Mouse (Mus musculus) limb, embryonic 11.5 days (tissue): ENCODE data around the gene Cyb561d1. TPM values are rescaled to one million over a fixed set of nuclear protein-coding genes. Genes with fewer than 3 reads are reported as not detected.

ENCODE experiments used
- ATAC-seq: fragments of 200-750 bp; cut with Nextera tagmentation; 2 replicates; pipeline ENCODE4 v1.8.0; 2017; ENCODE audit warnings: low read depth; ENCODE audit not compliant: insufficient number of reproducible peaks, low FRiP score, low TSS enrichment
- DNase-seq: peaks from one replicate; pipeline ENCODE4 v3.0.0-alpha.2; 2015; ENCODE audit warnings: low spot score
- H3K27ac ChIP-seq: fragments of 300-500 bp; sonication (generic); replicated peaks from 2 replicates; pipeline ENCODE4 v1.5.1; 2014; ENCODE audit warnings: low read depth, mild to moderate bottlenecking, low read length
- H3K27me3 ChIP-seq: fragments of 300-500 bp; sonication (generic); 2 replicates; pipeline ENCODE4 v1.6.1; 2014; ENCODE audit warnings: mild to moderate bottlenecking, low read length, mixed read lengths; ENCODE audit not compliant: control insufficient read depth, insufficient read depth
- H3K36me3 ChIP-seq: fragments of 300-500 bp; sonication (generic); 2 replicates; pipeline ENCODE4 v1.6.1; 2014; ENCODE audit warnings: mild to moderate bottlenecking, low read length, moderate library complexity, mixed read lengths; ENCODE audit not compliant: control insufficient read depth, insufficient read depth
- H3K4me1 ChIP-seq: fragments of 300-500 bp; sonication (generic); 2 replicates; pipeline ENCODE4 v1.6.1; 2014; ENCODE audit warnings: low read length, mixed read lengths; ENCODE audit not compliant: control insufficient read depth, insufficient read depth
- H3K4me2 ChIP-seq: fragments of 300-500 bp; sonication (generic); 2 replicates; pipeline ENCODE4 v1.6.1; 2014; ENCODE audit warnings: low read depth, mild to moderate bottlenecking, moderate library complexity; ENCODE audit not compliant: severe bottlenecking
- H3K4me3 ChIP-seq: fragments of 300-500 bp; sonication (generic); 2 replicates; pipeline ENCODE4 v1.5.1; 2014; ENCODE audit warnings: low read depth, low read length
- H3K9ac ChIP-seq: fragments of 300-500 bp; sonication (generic); 2 replicates; pipeline ENCODE4 v1.6.1; 2014; ENCODE audit warnings: mild to moderate bottlenecking, low read length
- H3K9me3 ChIP-seq: fragments of 300-500 bp; sonication (generic); 2 replicates; pipeline ENCODE4 v1.6.1; 2016; ENCODE audit warnings: low read length; ENCODE audit not compliant: control insufficient read depth
- WGBS: fragments of 180-500 bp; shearing (Covaris S2); extraction: QIAGEN DNeasy Blood & Tissue Kit; methylation state at CpG from one replicate; pipeline ENCODE4 v1.1.7; 2014; 5-methylcytosine and 5-hydroxymethylcytosine counted together
- polyA plus RNA-seq: library from polyadenylated mRNA; unstranded; fragments of >200 nt; fragmentation: Nextera tagmentation; extraction: Ambion mirVana; gene quantifications from 2 replicates; pipeline ENCODE4 v1.2.1, GENCODE M21; 2014

Gene Cyb561d1
- polyA plus RNA-seq, 1 experiment from 2014 or later = 1.1 TPM

GRCm38 (mm10) chr3:108167499-108167898 lies 33.5 kb downstream of the Cyb561d1 start:
- Histone ChIP-seq H3K27me3 (no peaks in the 10 kb centered on the region), H3K4me1 (peaks cover 39% of the 10 kb centered on the region), H3K4me2 (no peak overlapping the region; the same call in 1 of the 2 replicates), H3K9ac (peak overlapping the region; percentile 40), H3K4me3 (no peak overlapping the region), H3K36me3 (no peaks in the 10 kb centered on the region), H3K9me3 (no peaks in the 10 kb centered on the region), H3K27ac (peak overlapping the region; percentile 84)
- DNase-seq = peak; percentile 52
- 24% methylated on average over 14 of the region's 14 CpGs for WGBS
- no peak for ATAC-seq

GRCm38 (mm10) chr3:108166486-108167211 lies 34.4 kb downstream of the Cyb561d1 start:
- no peak overlapping the region for H3K4me2 ChIP-seq
- no peak overlapping the region for H3K9ac ChIP-seq
- H3K27me3 ChIP-seq = no peaks in the 10 kb centered on the region
- peaks cover 39% of the 10 kb centered on the region for H3K4me1 ChIP-seq
- no peaks in the 10 kb centered on the region for H3K36me3 ChIP-seq
- DNase-seq (peak; percentile 90), ATAC-seq (peak; percentile 82)
- peak overlapping the region; percentile 84 for H3K27ac ChIP-seq
- H3K9me3 ChIP-seq = no peaks in the 10 kb centered on the region
- WGBS = 2% methylated on average over 9 of the region's 11 CpGs
- no peak overlapping the region for H3K4me3 ChIP-seq

- H3K9ac ChIP-seq = no peak overlapping the region; the same call in 1 of the 2 replicates
- H3K27ac ChIP-seq = peak overlapping the region; percentile 84
- H3K4me2 ChIP-seq = peak overlapping the region; percentile 29
- H3K36me3 ChIP-seq = no peaks in the 10 kb centered on the region
- peaks cover 39% of the 10 kb centered on the region for H3K4me1 ChIP-seq
- no peaks in the 10 kb centered on the region for H3K27me3 ChIP-seq
- DNase-seq = no peak
- H3K4me3 ChIP-seq = no peak overlapping the region
- ATAC-seq = peak; percentile 32; the same call in 1 of the 2 replicates
- H3K9me3 ChIP-seq = no peaks in the 10 kb centered on the region
- 11% methylated on average over 10 of the region's 10 CpGs for WGBS
Measured at GRCm38 (mm10) chr3:108165532-108166315, 35.3 kb downstream of the Cyb561d1 start.

GRCm38 (mm10) chr3:108164807-108165206 lies 36.2 kb downstream of the Cyb561d1 start:
- H3K27me3 ChIP-seq = no peaks in the 10 kb centered on the region
- ATAC-seq = no peak

GRCm38 (mm10) chr3:108164091-108164490 lies 36.9 kb downstream of the Cyb561d1 start:
- Histone ChIP-seq H3K27ac (no peak overlapping the region), H3K4me1 (peaks cover 39% of the 10 kb centered on the region), H3K9me3 (no peaks in the 10 kb centered on the region), H3K9ac (no peak overlapping the region), H3K4me3 (no peak overlapping the region), H3K4me2 (no peak overlapping the region), H3K27me3 (no peaks in the 10 kb centered on the region), H3K36me3 (no peaks in the 10 kb centered on the region)
- ATAC-seq = no peak
- WGBS = 70% methylated on average over 5 of the region's 5 CpGs
- no peak for DNase-seq

More at GRCm38 (mm10) chr3:108164807-108165206, 36.2 kb downstream of the Cyb561d1 start:
- no peak overlapping the region for H3K4me3 ChIP-seq
- no peak overlapping the region for H3K27ac ChIP-seq
- H3K4me1 ChIP-seq = peaks cover 39% of the 10 kb centered on the region
- peak overlapping the region; percentile 29 for H3K4me2 ChIP-seq
- H3K9me3 ChIP-seq = no peaks in the 10 kb centered on the region
- WGBS = 25% methylated on average over 9 of the region's 9 CpGs
- no peaks in the 10 kb centered on the region for H3K36me3 ChIP-seq
- no peak overlapping the region for H3K9ac ChIP-seq
- peak; percentile 91 for DNase-seq

GRCm38 (mm10) chr3:108158383-108159037 lies 42.5 kb downstream of the Cyb561d1 start:
- Histone ChIP-seq H3K9me3 (no peaks in the 10 kb centered on the region), H3K4me2 (no peak overlapping the region), H3K36me3 (no peaks in the 10 kb centered on the region), H3K4me3 (no peak overlapping the region), H3K27me3 (no peaks in the 10 kb centered on the region), H3K27ac (no peak overlapping the region), H3K4me1 (no peaks in the 10 kb centered on the region), H3K9ac (no peak overlapping the region)
- WGBS = 71% methylated on average over 9 of the region's 9 CpGs
- DNase-seq = no peak
- no peak for ATAC-seq

GRCm38 (mm10) chr3:108154656-108155055 lies 46.4 kb downstream of the Cyb561d1 start, which contains the start of gene Gpr61:
TSS of gene Gpr61 (minus strand) at chr3:108154882.
- H3K27me3 ChIP-seq = no peaks in the 10 kb centered on the region
- no peak within 1 kb of the TSS for H3K4me2 ChIP-seq
- ATAC-seq (no peak), DNase-seq (no peak)
- H3K36me3 ChIP-seq = no peaks in the 10 kb centered on the region
- 47% methylated on average over 4 of the region's 4 CpGs for WGBS
- H3K9me3 ChIP-seq = no peaks in the 10 kb centered on the region
- no peak within 1 kb of the TSS for H3K27ac ChIP-seq
- no peak within 1 kb of the TSS for H3K4me3 ChIP-seq
- no peak within 1 kb of the TSS for H3K9ac ChIP-seq
- no peaks in the 10 kb centered on the region for H3K4me1 ChIP-seq

- H3K27ac ChIP-seq = no peak overlapping the region
- no peak for DNase-seq
- no peaks in the 10 kb centered on the region for H3K36me3 ChIP-seq
- H3K4me1 ChIP-seq = no peaks in the 10 kb centered on the region
- H3K27me3 ChIP-seq = no peaks in the 10 kb centered on the region
- no peak overlapping the region for H3K4me2 ChIP-seq
- no peak for ATAC-seq
- no peaks in the 10 kb centered on the region for H3K9me3 ChIP-seq
- H3K9ac ChIP-seq = no peak overlapping the region
- H3K4me3 ChIP-seq = no peak overlapping the region
- WGBS = 86% methylated on average over 3 of the region's 3 CpGs
Measured at GRCm38 (mm10) chr3:108152290-108152689, 48.7 kb downstream of the Cyb561d1 start.
